Mouse (Mus musculus): Measurements from ENCODE around the gene Lrrc1.
"Not testable (repeated sequence)": the region's sequence is repeated elsewhere in the genome, so short reads cannot be mapped to it uniquely, and the experiment has no call there.

Gene Lrrc1

DNA sequence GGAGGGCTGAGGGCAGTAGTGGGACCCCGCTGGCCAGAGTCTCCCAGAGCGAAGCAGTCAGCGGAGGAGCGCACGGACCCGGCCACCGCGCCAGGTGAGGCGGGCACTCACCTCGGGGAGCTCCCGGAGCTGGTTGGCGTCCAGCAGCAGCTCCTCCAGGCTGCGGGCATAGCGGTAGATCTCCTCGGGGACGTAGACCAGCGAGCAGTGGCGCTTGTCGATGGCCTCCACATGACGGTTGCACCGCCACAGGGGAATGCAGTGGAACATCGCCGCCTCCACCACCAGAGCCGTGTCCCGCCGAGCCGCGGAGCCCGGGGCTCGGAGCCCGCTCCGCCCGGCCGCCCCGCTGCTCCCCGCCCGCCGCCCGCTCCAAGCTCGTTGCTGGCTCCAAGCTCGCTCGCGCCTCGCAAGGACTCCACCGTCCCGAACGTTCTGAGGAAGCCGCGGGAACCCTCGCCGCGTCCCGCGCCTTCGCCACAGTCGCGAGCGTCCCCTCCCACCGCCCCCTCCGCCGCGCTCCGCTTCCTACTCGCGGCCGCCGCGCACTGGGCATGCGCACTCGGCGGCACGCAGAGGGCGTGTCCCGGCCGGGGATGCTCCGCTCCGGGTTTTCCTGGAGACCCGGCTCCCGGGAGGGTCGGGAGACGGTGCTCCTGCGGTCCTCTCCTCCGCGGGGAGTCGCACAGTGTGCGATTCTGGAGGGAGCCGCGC lies at the start of gene Lrrc1:
Gene Lrrc1 (minus strand): TSS at position 517 of the 714 bp plus-strand sequence.
- DNase-seq: peak; percentile 94

DNA sequence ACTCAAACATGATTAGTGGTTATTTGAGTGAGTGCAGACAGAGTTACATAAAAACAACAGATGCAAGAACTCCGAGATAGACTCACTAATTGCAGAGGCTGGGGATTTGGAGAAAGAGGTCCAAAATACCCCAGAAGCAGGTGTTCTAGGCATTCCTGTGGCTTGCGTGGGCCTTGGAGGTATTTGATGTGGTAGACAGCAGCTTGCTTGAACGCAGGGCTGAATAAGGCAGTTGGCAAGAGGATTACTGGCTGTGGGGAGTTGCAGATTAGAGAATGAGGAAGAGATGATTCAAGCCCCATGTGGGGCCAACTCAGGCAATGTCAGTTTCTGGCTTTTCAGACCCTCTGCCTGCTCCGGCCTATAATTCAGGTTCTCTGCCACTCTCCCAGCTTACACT lies 47.8 kb upstream of the Lrrc1 start:
- no peak for DNase-seq

DNA sequence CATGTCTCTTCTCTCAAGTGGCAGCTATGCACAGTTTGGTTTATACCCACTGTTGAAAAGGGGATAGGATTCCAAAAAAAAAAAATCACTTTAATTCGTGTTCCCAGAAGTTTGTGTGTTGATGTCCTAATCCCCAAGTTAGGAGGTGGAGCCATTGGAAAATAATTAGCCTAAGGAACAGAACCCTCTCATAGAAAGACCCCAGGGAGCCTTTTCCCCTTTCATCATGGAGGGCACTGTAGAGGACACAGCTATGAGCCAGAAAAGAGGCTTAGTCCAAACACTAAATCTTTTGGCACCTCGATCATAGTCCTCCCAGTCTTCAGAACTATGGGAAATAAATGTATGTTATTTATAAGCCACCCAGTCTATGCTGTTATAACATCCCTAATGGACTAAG lies 44.8 kb upstream of the Lrrc1 start:
- no peak for DNase-seq

DNA sequence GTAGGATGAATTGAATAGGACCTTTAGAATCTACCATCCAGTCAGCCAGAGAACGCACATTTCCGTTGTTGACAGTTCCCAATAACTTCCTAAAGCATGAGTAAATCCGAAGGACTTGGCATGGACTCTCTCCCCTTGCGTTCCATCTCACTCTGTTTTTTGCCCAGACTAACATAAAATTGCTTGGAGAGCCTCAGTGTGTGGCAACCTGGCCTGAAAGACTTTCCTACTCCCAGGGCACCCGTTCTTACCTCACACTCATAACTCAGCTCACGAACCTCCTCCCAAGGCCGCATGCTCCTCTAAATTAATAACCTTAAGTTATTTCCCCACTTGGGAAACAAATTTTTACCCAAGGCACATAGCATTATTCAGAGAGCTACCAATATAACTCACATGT lies 42.9 kb upstream of the Lrrc1 start:
- no peak for DNase-seq

DNA sequence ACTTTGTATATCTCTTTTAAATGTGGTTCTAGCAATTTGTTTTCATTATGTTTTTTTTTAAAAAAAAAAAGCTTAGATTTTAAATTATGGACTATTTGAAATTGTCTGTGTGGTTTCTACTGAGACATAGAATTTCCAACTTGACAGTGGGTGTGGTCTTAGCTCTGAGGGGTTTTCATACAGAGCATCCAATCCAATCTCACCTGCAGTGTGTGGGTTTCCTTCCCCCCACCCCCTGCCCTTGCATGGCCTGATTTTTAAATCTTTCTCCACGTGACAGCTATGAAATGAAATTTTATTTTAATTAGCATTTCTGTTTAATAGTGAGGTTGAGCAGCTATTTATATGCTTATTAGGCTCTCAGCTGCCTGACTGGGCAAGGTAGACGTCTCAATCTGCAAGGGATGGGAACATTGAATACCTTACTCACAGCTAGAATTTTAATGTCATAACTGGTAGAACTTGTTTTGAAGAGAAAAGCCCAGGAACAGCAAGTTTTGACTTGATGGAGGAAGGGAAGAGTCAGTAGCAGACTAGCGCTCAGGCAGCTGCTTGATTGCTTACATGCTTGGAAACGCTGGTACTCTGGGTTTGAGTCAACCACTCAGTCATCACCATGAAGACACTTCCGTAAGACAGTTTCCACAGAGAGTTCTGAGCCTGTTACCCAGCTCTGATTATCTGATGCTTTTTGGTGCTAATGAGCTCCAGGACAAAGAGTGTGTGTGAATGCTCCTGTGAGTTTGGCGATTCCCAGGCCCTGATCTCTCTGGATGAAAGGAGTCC lies 42.3 kb upstream of the Lrrc1 start:
- DNase-seq: no peak

DNA sequence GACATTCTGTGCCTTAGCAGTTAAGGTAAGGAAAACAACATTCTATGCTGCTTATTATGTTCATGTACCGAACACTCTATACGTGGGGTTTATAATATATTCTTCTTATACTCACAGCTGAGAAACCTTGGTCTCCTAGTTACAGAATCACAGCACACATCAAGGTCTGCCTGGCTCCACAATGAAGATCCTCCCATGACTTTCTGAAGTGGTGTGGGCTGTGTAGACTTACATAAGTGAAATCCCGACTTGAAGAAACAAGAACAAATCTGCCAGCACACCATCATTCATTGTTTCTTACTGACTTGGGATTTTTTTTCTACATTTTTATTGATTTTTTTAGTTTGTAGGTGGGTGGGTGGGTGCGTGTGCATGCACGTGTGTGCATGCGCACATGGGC lies 40.1 kb upstream of the Lrrc1 start:
- DNase-seq: no peak

DNA sequence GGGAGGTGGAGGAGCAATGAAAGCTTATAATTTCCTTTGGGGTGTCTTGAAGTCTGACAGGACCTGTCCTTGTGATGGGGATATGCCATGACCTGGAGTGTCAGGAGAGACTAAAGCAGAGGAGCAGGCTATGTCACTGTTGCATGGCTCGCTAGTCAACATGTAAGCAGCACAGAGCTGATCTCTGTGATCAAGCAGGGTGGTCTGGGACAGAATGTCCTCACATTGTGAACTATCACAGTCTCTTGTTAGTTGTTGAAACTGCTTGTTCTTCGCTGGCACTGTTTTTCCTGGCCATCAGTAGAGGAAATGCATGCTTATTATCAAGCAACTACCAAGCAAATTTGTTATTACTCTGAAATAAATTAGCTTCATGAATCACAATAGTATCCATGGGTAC lies 38.6 kb upstream of the Lrrc1 start:
- no peak for DNase-seq

DNA sequence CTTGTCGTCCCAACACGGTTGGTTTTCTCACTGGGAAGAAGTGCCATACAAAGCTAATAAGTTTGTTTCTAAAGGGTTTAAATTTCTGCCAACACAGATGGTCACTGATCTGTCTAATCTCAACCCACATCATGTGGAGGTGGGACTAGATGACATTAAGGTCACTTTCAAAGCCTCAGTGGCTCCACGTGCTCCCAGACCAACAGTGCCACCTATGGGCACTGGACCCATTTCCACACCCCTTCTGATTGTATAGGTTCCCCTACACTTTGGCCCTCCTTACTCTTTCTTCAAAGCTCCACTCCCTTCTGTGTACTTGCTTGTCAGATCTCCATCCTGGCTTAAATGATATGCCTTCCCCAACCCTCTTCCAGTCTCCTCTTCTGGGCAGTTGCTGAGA lies 35.2 kb upstream of the Lrrc1 start:
- peak; percentile 25 for DNase-seq

DNA sequence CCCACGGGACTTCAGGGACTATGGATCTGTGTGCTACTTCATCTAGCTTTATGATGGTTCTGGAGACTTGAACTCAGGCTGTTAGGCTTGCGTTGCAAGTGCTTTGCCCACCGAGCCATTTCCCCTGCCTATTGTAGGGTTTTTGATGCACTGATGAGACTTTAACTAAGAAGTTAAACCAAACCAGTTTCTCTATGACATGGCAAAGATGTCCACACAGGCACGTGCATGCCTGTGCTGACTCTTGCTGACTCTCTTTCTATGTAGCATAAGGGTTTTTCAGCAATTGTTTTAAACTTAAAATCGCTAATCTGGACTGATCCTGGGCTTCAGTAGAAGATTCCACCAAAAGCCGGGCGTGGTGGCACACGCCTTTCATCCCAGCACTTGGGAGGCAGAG lies 33.3 kb upstream of the Lrrc1 start:
- no peak for DNase-seq

DNA sequence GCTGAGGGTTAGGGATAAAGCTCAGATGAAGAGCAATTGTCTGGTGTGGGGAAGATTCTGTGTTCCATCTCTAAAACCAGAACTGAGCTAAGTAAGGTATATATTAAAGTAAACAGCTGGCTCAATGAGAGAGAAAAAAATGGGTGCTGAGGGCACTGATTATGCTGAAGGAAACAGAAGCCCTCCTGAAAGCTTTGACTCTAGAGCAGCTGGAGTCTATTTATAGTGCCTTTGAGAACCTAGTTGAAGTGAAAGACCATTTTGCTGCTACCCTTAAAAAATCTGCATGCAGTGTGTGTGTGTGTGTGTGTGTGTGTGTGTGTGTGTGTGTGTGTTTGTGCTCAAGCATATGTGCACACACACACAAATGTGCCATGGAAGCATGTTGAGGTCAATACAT lies 32.7 kb upstream of the Lrrc1 start:
- DNase-seq: no peak

DNA sequence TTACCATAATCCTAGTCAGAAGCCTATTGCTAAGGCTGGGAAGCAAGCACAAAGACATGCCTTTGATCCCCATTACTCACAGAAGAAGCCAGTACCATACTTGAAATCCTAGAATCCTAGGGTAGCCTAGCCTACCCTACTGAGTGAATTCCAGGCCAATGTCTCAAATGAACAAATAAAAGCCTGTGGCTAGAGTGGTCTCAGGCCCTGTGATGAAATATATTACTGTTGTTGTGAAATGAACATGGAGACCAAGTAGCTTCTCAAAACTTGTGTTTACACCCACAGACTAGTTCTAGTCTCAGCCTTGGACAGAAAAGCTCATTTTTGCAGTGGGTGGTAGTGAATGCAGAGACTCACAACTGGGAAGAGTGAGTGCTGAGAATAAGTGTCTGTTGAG lies 31.6 kb upstream of the Lrrc1 start:
- DNase-seq: no peak

DNA sequence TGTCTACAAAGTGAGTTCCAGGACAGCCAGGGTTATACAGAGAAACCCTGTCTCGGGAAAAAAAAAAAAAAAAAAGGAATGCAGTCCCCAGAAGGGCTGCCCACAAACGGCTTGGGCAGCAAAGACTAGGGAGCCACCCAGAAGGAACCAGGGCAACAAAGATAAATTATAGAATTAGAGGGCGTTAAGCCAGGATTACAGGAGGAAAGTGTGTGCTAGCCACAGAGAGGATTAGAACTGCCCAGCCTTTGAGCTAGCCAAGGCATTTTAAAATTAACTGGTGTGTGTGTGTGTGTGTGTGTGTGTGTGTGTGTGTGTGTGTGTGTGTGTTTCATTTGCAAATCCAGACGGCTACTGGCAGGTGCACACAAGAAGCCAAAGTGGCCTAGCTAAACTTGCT lies 30.3 kb upstream of the Lrrc1 start:
- DNase-seq: not testable (repeated sequence)

DNA sequence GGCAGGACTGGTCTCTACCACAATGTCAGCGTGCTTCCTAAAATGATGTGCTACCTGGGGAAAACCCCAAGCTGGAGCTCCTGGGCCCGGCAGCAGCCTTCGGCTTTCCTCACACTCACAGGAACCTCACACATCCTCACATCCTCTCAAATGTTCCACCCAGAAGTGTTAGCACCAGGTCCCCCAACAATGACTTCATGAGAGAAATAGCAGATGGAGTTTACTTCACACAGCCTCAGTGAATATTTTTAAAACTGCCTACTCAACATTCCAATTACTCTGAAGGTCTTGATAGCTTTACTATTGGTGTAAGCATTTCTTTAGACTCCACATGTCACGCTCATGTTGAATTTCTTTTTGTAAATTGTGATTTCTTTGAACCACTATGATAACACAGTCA lies 27.2 kb upstream of the Lrrc1 start:
- no peak for DNase-seq

DNA sequence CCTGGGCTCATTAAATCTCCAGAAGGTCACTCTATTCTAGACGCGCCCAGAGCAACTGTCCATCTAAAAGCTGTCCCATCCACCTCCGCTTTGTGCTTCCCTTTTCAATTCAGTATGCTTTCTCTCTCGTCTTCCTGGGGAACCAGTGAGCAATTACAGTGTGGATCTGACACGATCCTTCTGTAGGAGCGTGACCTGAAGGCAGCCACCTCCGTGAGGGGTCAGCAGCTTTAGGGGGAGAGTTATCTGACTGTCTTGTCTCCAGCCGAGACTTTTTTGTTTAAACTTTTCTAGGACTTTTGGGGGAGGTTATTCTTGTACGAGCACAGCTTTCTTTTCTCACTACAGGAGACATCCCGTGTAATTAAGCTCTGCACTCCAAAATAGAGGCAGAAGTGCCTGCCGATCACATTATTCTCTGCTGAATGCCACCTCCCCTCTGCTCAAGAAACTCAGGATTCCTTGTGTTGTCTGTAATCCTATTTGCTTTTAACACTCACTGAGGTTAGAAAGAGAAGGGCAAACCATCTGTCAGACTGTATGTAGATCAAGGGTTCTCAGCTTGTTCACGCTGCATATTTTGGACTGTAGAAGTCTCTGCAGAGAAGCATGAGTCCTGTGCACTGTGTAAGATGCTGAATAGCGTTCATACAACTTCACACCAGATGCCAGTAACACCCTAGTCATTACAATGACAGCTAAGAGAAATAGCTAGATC lies 24.3 kb upstream of the Lrrc1 start:
- no peak for DNase-seq

DNA sequence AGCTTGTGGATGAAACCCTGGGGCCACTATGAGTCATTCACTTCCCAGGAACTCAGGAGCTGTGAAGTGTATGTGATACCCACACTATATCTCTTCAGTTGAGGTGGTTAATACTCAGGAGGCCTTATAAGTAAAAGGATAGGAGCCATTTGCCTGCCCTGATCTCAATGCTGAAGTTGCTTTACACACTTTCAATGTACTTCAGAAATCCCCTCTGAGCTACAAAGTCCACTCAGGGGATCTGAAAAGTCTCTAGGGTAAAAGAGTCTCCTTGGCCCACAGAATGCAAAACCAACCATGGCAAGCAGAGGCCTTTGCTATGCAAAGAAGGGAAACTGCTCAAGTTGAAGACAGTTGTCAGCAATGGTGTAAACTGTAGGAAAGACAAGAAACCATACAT lies 17.2 kb upstream of the Lrrc1 start:
- DNase-seq: no peak

DNA sequence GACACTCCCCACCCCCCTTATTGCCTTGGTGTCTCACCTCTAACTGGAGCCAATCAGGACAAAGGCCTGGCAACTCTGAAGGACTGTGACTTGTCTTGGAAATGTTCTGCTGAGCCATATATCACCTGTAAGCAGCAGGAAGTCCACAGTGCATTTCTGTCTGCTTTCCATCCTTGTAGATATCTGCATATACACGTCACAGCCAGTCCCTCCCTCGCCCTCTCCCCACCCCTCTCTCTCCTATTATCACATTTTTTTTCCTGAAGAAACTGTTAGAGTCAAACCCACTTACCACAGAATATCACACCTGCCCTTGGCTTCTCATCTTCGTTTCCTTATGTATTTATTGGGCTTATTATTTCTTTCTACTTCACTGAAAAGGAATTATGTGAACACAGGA lies 13.3 kb upstream of the Lrrc1 start:
- DNase-seq: no peak

DNA sequence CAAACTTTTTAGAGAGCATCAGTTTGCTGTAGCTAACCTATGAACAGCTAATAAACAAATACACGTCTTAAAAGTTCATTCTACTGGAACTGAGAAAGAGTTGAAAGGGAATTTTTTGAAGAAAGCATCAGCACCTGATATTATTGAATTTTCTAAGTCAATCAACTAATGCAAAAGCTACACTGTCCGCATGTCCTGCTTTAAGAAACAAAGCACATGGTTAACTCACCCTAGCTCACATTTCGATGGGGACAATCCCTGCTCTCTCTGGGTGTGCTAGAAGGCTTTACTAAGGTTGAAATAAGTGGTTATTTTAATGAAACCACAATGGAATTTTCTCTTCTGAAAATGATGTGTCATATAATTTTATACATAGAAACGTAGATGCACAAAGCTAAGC lies 12.5 kb upstream of the Lrrc1 start:
- no peak for DNase-seq

DNA sequence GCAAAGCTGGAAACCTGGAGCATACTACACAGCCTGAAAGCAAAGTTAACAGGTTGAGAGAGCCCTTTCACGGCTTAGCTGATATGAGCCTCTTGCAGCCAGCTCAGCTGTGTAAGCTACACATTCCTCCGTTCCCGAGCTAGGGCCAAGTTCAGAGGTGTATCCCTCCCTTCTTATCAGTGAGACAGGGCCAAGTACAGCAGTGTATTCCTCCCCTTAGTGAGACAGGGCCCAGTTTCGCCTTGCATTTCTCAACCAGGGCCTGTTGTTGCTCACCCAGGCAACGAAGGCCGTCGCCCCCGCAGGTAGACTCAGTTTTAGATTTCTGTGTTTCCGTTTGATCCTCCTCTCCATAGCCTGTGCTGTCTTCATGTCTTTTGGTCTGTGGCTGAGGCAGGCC lies 11.8 kb upstream of the Lrrc1 start:
- DNase-seq: no peak

DNA sequence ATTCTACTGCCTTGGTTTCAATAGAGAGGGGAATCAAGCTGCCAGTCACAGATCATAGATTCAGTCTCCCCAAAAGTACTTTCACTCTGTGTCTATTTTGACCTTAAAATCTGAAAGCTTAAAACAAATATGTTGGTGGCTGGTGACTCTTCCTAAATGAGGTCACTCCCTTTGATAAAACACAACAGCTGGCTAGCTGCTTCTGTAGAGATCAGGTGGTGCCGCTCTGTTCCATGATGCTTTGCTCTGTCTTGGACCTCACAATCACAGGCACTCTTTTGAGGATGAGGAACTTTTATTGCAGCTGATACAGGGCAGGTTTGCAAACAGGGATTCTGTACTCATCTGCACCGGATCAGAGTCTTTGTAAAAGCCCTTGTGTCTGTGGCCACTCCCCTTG lies 8.8 kb upstream of the Lrrc1 start:
- no peak for DNase-seq

DNA sequence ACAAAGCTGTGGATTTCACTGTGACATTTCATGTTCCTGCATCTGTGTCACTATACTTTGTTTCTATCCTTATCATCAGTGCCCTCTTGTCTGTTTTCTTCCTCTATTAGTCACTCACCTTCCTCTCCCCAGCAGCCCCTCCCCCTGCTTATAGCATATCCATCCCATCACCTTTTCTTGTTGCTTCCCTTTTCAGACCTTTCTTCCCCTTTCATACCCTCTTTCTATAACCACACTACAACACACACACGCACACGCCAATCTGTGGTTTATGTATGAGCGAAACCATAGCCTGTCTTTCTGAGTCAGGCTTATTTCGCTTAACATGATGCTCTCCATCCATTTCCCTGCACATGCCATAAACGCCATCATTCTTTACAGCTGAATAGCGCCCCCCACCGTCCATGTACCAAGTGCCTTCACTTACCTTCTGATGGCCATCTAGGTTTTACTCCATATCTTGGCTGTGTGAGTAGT lies 6.4 kb upstream of the Lrrc1 start:
- DNase-seq: no peak

DNA sequence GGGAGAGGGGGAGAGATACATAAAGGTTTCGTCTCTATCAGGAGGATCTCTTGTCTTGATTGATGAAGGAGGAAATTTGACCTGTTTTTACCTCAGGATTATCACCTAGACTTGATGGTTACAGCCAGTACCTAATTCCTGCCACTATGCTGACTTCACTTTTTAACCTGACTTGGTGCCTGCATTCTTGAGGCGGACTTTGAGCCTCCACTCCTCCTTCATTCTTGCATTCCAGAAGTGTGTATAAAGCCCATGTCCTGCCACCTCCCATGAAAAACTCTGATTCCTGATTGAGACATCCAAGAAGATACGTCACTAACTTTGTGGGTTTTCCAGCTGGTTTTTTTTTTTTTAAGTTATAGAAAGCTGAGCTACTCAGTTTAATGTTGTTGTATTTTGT lies 1.3 kb upstream of the Lrrc1 start:
- DNase-seq: peak; percentile 41

DNA sequence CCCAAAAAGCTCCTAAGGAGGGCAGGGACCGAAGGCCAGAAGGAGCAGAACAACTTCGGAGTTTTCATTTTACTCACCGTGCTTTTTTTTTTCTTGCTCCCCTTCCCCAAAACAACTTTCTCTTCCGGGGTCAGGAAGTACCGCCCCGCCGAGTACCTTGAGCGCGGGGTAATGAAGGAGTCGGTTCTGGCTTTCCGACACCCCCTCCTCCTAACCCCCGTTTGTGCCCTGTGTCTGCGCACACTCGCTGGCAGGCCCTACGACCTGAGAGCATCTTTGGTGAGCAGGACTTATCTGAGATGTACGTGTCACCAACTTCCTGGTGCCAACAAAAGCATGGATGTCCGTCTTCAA lies 375 bp upstream of the Lrrc1 start:
- no peak for DNase-seq

DNA sequence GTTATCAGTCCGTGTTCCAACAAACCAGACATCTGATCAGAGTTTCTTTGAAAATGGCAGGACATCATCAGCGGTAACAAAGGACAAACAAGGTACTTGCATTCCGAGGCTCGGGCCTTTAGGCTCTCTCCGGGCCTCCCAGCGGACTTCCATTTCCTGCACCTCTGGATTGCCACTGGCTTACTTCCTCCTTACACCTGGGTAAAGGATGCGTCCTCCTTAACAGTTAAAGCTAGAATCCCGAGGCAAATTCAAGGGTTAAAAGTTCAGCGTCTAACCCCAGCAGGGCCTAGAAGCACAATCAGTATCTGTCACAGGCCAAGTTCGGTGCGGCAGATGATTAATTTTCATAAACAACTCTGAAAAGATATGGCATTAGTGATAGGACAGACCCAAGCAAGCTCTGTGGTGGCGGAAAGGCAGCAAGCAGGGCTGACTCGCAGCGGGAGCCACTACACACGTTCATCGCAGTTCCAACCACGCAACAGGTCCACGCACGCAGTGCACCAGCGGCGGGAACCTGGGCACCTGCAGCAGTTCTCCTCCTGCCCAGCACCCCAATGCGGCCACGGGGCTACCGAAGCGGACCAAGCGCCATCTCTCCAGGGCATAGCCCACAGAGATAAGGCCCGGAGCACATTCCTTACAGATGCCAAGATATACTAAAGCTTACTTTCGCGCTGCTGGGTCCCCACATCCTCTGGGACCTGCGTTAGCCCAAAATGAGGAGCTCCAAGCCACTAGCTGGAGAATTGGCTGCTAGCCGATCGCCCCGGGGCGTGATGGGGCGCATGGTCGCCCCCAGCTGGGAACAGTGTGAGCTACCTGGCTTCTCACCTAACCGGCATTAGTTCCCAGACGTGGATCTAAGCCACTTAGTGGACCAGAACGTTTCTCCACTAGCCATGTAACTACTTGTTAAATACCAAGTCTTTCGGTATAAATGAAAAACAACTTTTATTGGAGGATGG lies 1.0 kb downstream of the Lrrc1 start:
- peak; percentile 75 for DNase-seq
